Mouse (Mus musculus): ENCODE data around the gene Nlrp10. TPM values are rescaled to one million over a fixed set of nuclear protein-coding genes. Genes with fewer than 3 reads are reported as not detected.

Nlrp10 gene
- polyA plus RNA-seq (2015; fragmentation: Nextera tagmentation; extraction: Ambion mirVana): 0.06 TPM in 1 of 2 replicates, not detected in the other

DNA sequence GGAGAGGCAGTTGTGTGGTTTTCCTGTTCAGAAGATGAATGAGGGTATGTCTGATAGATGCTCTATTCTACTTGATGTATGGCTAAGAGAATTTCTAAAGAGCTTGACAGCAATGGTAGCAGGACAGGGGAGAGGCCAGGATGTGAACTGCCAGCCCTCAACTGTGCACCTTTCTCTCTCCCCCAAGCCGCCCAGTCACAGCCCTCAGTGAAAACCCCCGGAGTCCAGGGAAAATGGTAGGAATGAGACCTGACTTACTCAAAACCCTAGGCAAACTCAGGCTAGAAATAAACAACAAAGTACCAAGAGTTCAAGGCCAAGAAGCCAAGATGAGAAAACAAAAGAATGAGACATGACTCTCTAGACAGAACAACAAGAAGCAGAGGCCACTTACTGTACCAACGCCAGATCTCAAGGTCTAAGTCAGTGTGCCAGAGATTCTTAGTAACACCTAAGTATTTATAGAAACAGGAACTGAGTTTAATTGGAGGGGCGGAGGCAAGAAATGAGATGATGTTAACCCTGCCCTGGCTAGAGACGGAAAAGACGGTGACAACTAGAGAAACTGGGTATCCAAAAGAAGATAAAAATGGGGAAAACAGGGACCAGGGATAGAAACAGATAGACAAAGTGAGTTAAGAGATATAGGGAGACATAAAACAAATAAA is at the start of gene Nlrp10:
Gene Nlrp10 (minus strand): TSS at position 453 of the 668 bp plus-strand sequence.
- no peak for ATAC-seq (ENCODE audit: low FRiP score, low read depth)

DNA sequence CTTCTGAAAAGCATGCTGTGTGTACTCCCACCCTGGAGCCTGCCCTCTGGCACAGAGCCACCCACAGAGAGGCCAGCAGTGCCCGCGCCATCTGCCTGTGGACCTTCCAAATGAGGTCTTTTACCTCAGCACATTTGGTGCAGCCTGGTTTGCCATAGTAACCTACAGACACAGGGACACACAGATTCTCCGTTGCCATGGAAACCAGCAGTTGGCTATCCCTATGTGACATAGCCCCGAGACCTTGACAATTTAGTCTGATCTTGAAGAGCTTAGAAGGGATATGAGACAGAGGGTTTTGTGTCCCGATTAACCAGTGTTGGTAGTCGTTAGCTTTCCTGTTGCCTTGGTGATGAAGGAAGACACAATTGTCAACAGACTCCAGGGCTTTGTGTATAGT is 42.3 kb upstream of the Nlrp10 start:
- Histone ChIP-seq H3K36me3 (no peaks in the 10 kb centered on the region), H3K27ac (replicated peaks) (peak overlapping the region; percentile 63), H3K4me2 (peak overlapping the region; percentile 11; the same call in 1 of the 2 replicates), H3K4me1 (replicated peaks) (peaks cover 24% of the 10 kb centered on the region), H3K9me3 (no peaks in the 10 kb centered on the region), H3K4me3 (no peak overlapping the region), H3K27me3 (no peaks in the 10 kb centered on the region), H3K9ac (no peak overlapping the region)
- peak; percentile 80 for ATAC-seq (ENCODE audit: low FRiP score, low read depth)
- 23% methylated on average over 6 of the region's 6 CpGs for WGBS

More for the DNA sequence above, at the start of gene Nlrp10:
- Histone ChIP-seq H3K9me3 (no peaks in the 10 kb centered on the region), H3K4me2 (no peak within 1 kb of the TSS), H3K4me1 (replicated peaks) (peaks cover 1% of the 10 kb centered on the region), H3K9ac (no peak within 1 kb of the TSS), H3K36me3 (no peaks in the 10 kb centered on the region), H3K27ac (replicated peaks) (no peak within 1 kb of the TSS), H3K27me3 (no peaks in the 10 kb centered on the region), H3K4me3 (no peak within 1 kb of the TSS)
- WGBS: 87% methylated on average over 6 of the region's 6 CpGs

DNA sequence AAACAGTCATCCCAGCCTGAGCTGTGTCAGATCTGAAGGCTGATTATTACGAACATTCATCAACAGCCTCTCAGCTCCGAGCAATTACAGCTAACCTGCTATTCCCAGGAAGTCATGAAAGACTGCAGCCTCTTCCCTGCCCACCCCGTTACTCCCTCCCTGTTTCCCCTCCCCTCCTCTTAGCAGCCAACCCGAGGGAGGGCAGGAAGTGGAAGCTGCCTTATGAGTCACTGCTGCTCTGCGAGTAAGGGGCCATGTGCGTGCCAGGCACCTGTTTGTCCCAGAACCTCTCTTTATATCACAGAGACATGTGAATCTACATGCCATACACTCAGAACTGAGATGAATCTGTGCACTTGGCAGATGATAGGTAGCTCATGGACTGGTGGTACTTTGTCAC is 38.2 kb upstream of the Nlrp10 start:
- no peak overlapping the region for H3K4me3 ChIP-seq
- no peak overlapping the region for H3K4me2 ChIP-seq
- peaks cover 24% of the 10 kb centered on the region for H3K4me1 ChIP-seq (replicated peaks)
- no peak for ATAC-seq (ENCODE audit: low FRiP score, low read depth)
- no peaks in the 10 kb centered on the region for H3K36me3 ChIP-seq
- 48% methylated on average over 6 of the region's 6 CpGs for WGBS
- no peaks in the 10 kb centered on the region for H3K9me3 ChIP-seq
- H3K27me3 ChIP-seq: no peaks in the 10 kb centered on the region
- no peak overlapping the region for H3K27ac ChIP-seq (replicated peaks)
- no peak overlapping the region for H3K9ac ChIP-seq

DNA sequence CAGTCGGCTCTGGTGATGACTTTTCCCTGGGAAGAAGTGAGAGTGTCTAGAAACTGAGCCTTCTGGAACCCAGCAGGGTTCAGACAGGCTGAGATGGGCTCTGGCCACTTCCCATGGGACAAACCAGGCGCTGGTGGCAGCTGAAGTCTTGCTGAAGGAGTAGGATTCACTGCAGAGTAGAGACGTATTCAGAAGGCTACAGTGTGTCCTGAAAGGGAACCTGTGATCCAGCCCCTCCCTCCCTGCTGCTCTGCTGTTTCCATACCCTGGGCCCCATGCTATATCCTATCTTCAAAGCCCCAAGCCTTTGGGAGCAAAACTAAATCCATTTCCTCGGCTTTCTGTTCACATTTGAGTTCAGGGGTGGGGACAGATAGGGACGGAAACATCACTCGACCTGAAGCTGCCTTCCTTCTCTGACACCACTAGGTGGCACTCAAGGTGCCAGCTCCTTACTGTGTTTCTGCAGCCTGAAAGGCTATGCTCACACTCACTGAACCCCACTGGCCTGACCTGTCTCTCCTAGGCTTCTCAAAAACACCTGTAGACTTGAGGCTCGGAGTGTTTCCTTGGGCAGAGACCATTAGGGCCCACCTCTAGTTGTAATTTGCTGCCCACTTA is 36.9 kb upstream of the Nlrp10 start:
- no peak overlapping the region for H3K4me2 ChIP-seq
- peaks cover 12% of the 10 kb centered on the region for H3K4me1 ChIP-seq (replicated peaks)
- H3K27me3 ChIP-seq: no peaks in the 10 kb centered on the region
- WGBS: 31% methylated on average over 7 of the region's 7 CpGs
- H3K4me3 ChIP-seq: no peak overlapping the region
- H3K27ac ChIP-seq (replicated peaks): no peak overlapping the region
- no peaks in the 10 kb centered on the region for H3K36me3 ChIP-seq
- H3K9me3 ChIP-seq: no peaks in the 10 kb centered on the region
- no peak overlapping the region for H3K9ac ChIP-seq
- peak; percentile 81 for ATAC-seq (ENCODE audit: low FRiP score, low read depth)

DNA sequence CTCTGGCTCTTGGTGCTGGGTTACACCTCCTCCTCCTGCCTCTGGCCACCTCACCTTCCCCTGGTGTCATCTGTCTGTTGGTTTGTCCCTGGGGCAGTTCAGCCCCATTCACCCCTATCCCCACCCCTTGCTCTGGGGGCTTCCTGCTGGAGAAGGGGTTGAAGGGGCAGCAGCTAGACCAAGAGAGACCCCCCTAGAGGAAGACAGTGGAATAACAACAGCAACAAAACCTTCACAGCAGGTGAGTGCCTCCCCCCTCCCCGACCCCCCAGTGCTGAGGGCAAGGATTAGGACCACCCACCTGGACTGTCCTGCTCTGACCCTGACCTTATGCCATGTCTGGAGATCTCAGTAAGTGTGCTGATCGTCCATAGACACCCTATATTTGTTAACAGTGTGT is 36.0 kb upstream of the Nlrp10 start:
- H3K27me3 ChIP-seq: no peaks in the 10 kb centered on the region
- no peak overlapping the region for H3K4me2 ChIP-seq
- no peak overlapping the region for H3K27ac ChIP-seq (replicated peaks)
- no peak overlapping the region for H3K9ac ChIP-seq
- no peaks in the 10 kb centered on the region for H3K9me3 ChIP-seq
- H3K36me3 ChIP-seq: no peaks in the 10 kb centered on the region
- ATAC-seq (ENCODE audit: low FRiP score, low read depth): no peak
- peaks cover 11% of the 10 kb centered on the region for H3K4me1 ChIP-seq (replicated peaks)
- 29% methylated on average over 2 of the region's 2 CpGs for WGBS
- H3K4me3 ChIP-seq: no peak overlapping the region

DNA sequence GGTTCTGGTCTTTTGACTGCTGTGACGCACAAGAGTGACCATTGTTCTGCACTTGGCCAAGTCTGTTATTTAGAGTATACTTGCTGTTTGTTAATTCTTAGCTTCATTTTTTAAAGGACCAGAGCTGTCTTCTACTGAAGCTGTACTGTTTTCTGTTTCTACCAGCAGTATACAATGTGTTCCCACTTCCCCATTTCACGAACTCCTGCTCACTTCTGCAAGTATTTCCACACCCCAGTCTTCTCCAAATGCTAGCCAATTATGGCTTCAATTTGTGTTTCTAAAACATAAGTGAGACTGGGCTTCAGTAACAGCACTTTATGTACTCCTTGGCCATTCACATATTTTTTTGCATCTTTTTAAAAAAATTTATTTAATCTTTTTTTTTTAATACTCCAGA is 27.8 kb upstream of the Nlrp10 start:
- Histone ChIP-seq H3K36me3 (no peaks in the 10 kb centered on the region), H3K4me2 (no peak overlapping the region), H3K27ac (replicated peaks) (no peak overlapping the region), H3K9me3 (no peaks in the 10 kb centered on the region), H3K4me3 (no peak overlapping the region), H3K27me3 (no peaks in the 10 kb centered on the region), H3K4me1 (replicated peaks) (no peaks in the 10 kb centered on the region), H3K9ac (no peak overlapping the region)
- 77% methylated on average over 2 of the region's 2 CpGs for WGBS
- ATAC-seq (ENCODE audit: low FRiP score, low read depth): no peak

DNA sequence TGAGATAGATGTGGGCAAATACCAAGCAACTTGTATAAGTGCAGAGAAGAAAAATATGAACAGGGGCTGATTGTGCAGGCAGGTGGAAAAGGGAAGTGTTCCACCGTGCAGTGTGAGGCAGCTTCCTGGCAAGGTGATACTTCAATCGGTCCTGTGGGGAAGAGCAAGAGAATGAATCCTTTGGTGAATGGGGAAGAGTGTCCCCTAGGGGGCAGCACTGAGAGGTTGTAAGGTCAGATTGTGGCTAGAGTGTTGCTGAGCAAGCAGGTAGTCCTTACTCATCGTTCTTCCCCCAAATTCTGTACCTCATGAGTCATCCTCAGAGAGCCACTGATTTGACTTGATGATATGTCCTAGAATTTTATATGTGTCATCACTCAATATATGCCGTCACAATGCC is 24.2 kb upstream of the Nlrp10 start:
- no peak overlapping the region for H3K4me2 ChIP-seq
- WGBS: 63% methylated on average over 4 of the region's 4 CpGs
- H3K4me1 ChIP-seq (replicated peaks): peaks cover 23% of the 10 kb centered on the region
- H3K9ac ChIP-seq: no peak overlapping the region
- no peak overlapping the region for H3K27ac ChIP-seq (replicated peaks)
- H3K36me3 ChIP-seq: no peaks in the 10 kb centered on the region
- ATAC-seq (ENCODE audit: low FRiP score, low read depth): no peak
- H3K9me3 ChIP-seq: no peaks in the 10 kb centered on the region
- H3K27me3 ChIP-seq: peaks cover 9% of the 10 kb centered on the region; the same call in 1 of the 2 replicates
- H3K4me3 ChIP-seq: no peak overlapping the region

DNA sequence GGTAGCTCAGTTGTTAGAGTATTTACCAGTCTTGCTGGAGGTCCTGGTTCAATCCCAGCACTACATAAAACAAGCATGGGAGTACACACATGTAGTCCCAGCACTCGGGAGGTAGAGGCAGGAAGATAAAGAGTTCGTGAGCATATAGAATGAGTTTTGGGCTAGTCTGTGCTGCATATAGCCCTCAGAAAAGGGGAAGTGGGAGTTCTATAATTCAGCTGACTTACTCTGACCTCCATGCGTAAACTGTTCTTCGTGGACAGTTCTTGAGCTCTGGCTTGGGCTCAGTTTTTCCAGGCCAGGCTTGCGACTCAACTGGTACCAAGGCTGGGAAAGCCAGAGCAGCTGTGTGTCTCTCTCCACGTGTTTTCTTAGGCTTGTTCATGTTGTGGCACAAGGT is 22.8 kb upstream of the Nlrp10 start:
- Histone ChIP-seq H3K4me1 (replicated peaks) (peaks cover 23% of the 10 kb centered on the region), H3K9ac (no peak overlapping the region), H3K27me3 (peaks cover 9% of the 10 kb centered on the region; the same call in 1 of the 2 replicates), H3K4me2 (no peak overlapping the region), H3K9me3 (no peaks in the 10 kb centered on the region), H3K27ac (replicated peaks) (no peak overlapping the region), H3K36me3 (no peaks in the 10 kb centered on the region), H3K4me3 (no peak overlapping the region)
- 87% methylated on average over 6 of the region's 6 CpGs for WGBS
- no peak for ATAC-seq (ENCODE audit: low FRiP score, low read depth)

DNA sequence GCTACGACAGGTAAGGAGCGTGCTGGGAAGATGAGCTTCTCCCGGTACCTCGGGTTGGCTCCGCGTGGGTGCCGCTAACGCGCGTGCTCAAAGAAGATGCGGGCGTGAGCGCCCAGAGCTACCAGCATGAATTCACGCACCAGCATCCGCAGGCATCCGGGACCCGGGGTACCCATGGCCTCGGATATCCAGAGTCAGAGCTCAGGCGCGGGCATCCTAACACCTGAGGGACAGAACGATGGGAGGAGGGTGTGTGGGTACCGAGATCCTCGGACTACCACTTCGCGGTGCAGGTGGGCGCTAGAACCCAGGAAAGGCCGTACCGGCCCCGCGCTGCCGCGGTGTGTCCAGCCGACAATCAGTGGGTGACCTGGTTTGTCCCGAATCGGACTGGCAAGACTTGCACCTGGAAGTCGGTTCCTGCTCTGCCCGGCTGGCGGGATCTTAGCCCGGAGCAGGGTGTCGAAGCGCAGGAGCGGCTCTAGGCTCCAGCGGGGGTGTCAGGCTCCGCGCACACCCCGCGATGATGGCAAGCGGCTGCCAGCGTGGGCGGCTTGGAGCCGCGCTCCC is 20.9 kb upstream of the Nlrp10 start:
- Histone ChIP-seq H3K27ac (replicated peaks) (peak overlapping the region; percentile 85), H3K4me2 (peak overlapping the region; percentile 85), H3K4me3 (peak overlapping the region; percentile 69), H3K4me1 (replicated peaks) (peaks cover 23% of the 10 kb centered on the region), H3K36me3 (no peaks in the 10 kb centered on the region), H3K27me3 (peaks cover 9% of the 10 kb centered on the region; the same call in 1 of the 2 replicates), H3K9ac (peak overlapping the region; percentile 72), H3K9me3 (no peaks in the 10 kb centered on the region)
- ATAC-seq (ENCODE audit: low FRiP score, low read depth): peak; percentile 75
- under 1% methylated on average over 52 of the region's 52 CpGs for WGBS

DNA sequence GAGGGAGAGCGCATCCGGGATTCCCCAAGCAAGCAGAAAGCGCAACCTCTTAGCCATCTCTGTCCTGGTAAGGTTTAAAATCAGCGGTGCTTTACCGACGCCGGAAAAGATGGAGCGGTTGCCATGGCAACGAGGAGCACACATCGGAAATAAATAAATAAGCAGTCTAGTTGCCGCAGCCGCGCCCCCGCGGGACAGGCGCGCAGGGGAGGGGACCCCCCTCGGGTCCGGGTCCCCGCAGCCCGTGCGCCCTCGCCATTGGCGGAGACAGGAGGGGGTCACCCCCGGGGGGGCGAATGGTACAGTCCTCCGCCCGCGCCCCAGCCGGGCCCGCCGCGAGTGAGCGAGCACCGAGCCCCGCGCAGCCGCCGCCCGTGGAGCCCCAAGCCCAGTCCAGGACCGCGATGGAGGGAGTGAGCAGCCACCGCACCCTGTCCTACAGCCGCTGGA is 20.4 kb upstream of the Nlrp10 start, which contains the start of gene Tub:
Gene Tub (plus strand): TSS at position 27 of the 450 bp plus-strand sequence.
- peak; percentile 87 for ATAC-seq (ENCODE audit: low FRiP score, low read depth)
- peak within 1 kb of the TSS; percentile 85 for H3K4me2 ChIP-seq
- peak within 1 kb of the TSS; percentile 72 for H3K9ac ChIP-seq
- WGBS: under 1% methylated on average over 44 of the region's 44 CpGs
- peak within 1 kb of the TSS; percentile 85 for H3K27ac ChIP-seq (replicated peaks)
- H3K27me3 ChIP-seq: peaks cover 9% of the 10 kb centered on the region; the same call in 1 of the 2 replicates
- H3K9me3 ChIP-seq: no peaks in the 10 kb centered on the region
- H3K4me1 ChIP-seq (replicated peaks): peaks cover 23% of the 10 kb centered on the region
- peak within 1 kb of the TSS; percentile 69 for H3K4me3 ChIP-seq
- H3K36me3 ChIP-seq: no peaks in the 10 kb centered on the region

DNA sequence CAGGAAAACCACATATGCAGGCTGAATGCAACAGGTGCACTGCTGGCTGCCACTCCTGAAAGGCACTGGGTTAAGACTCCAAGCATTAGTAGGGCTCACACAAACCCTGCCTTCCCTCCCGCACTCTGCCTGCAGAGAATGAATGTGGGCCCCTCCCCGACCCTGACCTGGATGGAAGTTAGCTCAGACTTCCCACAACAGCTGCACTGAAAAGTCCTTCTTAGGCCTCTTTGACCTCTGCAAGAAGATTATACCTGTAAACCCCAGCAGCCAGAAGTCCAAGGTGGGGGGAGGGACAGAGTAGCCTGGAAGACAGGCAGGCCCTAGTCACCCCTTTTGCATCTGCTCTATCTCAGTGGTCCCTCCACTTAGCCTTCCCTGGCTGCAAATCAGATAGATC is 19.3 kb upstream of the Nlrp10 start:
- peaks cover 23% of the 10 kb centered on the region for H3K4me1 ChIP-seq (replicated peaks)
- H3K36me3 ChIP-seq: peaks cover 3% of the 10 kb centered on the region; the same call in 1 of the 2 replicates
- WGBS: 39% methylated on average over 2 of the region's 2 CpGs
- no peak overlapping the region for H3K9ac ChIP-seq
- H3K27me3 ChIP-seq: peaks cover 9% of the 10 kb centered on the region; the same call in 1 of the 2 replicates
- ATAC-seq (ENCODE audit: low FRiP score, low read depth): no peak
- no peak overlapping the region for H3K4me3 ChIP-seq
- no peaks in the 10 kb centered on the region for H3K9me3 ChIP-seq
- H3K27ac ChIP-seq (replicated peaks): no peak overlapping the region
- H3K4me2 ChIP-seq: no peak overlapping the region

DNA sequence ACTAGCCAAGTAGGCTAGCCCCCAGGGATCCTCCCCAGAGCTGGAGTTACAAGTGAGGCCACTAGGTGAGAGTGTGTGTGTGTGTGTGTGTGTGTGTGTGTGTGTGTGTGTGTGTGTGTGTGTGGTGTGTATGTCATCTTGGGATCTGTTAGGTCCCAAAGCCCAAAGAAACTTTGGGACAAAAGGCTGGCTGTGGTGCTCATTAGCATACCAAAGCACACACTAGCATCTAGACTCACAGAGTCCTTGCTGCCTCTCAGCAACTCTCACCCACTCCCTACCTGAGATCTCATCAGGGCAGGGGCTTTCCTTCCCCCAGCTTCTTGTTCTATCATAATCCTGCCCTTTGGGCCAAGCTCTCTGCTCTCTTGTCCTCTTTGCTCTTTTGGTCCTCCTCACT is 18.6 kb upstream of the Nlrp10 start:
- H3K4me2 ChIP-seq: no peak overlapping the region
- no peak overlapping the region for H3K27ac ChIP-seq (replicated peaks)
- no peak for ATAC-seq (ENCODE audit: low FRiP score, low read depth)
- no peak overlapping the region for H3K4me3 ChIP-seq
- peaks cover 9% of the 10 kb centered on the region; the same call in 1 of the 2 replicates for H3K27me3 ChIP-seq
- no peak overlapping the region for H3K9ac ChIP-seq
- H3K9me3 ChIP-seq: no peaks in the 10 kb centered on the region
- peaks cover 3% of the 10 kb centered on the region; the same call in 1 of the 2 replicates for H3K36me3 ChIP-seq
- H3K4me1 ChIP-seq (replicated peaks): peaks cover 23% of the 10 kb centered on the region
